Mouse (Mus musculus): Measurements from ENCODE around the gene Rpa1. TPM values are rescaled to one million over a fixed set of nuclear protein-coding genes. Genes with fewer than 3 reads are reported as not detected.

Rpa1 gene
- polyA plus RNA-seq, 1 experiment = 21.3 TPM

DNA sequence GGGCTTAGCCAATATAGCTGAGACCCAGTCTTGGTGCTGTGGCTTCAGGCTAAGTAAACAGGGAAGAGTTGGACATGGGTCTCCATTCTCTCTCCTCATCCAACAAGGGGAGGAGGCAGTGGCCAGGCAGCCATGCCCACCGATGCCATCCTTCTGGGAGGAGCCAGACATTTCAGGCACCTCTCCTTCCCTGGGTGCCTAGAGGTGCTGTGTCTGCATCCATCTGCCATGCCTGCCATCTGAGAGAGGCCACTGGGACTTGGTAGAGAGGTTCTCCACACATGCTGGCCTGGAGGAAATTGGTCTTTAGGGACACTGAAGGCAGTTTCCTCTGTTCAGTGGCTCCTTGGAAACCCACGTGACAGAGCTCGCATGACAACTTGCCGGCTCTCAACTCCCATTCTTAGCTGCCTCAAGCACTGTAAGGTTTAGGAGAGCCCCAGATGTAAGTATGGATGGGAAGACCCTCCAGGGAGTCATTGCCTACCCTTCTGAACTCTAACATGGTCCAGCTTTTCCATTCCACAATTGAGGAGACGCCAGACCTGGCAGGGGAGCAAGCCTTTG lies 67.6 kb downstream of the Rpa1 start:
- no peaks in the 10 kb centered on the region for H3K27me3 ChIP-seq (replicated peaks; ENCODE audit: control insufficient read depth, insufficient read depth, low read length)
- no peak for DNase-seq
- 81% methylated on average over 5 of the region's 5 CpGs for WGBS
- no peaks in the 10 kb centered on the region for H3K36me3 ChIP-seq (ENCODE audit: control insufficient read depth, insufficient read depth, low read length)
- no peak for TF ChIP-seq POLR2A (IDR thresholded peaks at IDR 0.05; ENCODE audit: low read depth, low read length)
- no peak for TF ChIP-seq CTCF (conservative IDR thresholded peaks at IDR 0.05; ENCODE audit: insufficient read depth, insufficient read length, low read depth, low read length)
- no peak overlapping the region for H3K4me3 ChIP-seq (ENCODE audit: insufficient read depth, low read depth, low read length)
- H3K27ac ChIP-seq (ENCODE audit: insufficient read depth, low read depth, low read length) = no peak overlapping the region
- H3K4me1 ChIP-seq (ENCODE audit: control insufficient read depth, insufficient read depth, low read length) = no peaks in the 10 kb centered on the region

DNA sequence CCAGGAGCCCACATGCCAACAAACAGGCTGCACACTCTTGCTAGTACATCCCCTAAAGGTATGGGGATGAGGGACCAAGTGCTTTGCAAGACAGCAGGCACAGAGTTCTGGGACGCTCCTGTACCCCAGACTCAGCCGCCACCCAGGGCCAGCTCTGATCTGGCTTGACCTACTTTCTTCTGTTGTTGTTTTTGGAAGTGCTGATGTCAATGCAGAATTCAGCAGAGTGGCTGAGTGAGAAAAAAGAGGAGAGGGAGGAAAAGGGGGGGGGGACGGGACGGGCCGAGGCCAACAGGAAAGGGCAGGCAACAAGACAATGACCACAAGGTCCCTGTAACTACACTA lies 68.1 kb downstream of the Rpa1 start:
- H3K27me3 ChIP-seq (replicated peaks; ENCODE audit: control insufficient read depth, insufficient read depth, low read length) = no peaks in the 10 kb centered on the region
- H3K4me1 ChIP-seq (ENCODE audit: control insufficient read depth, insufficient read depth, low read length) = no peaks in the 10 kb centered on the region
- 65% methylated on average over 5 of the region's 5 CpGs for whole genome bisulfite sequencing
- no peaks in the 10 kb centered on the region for H3K36me3 ChIP-seq (ENCODE audit: control insufficient read depth, insufficient read depth, low read length)
- no peak for DNase-seq
- no peak overlapping the region for H3K4me3 ChIP-seq (ENCODE audit: insufficient read depth, low read depth, low read length)
- H3K27ac ChIP-seq (ENCODE audit: insufficient read depth, low read depth, low read length) = no peak overlapping the region
- no peak for TF ChIP-seq CTCF (conservative IDR thresholded peaks at IDR 0.05; ENCODE audit: insufficient read depth, insufficient read length, low read depth, low read length)
- no peak for TF ChIP-seq POLR2A (IDR thresholded peaks at IDR 0.05; ENCODE audit: low read depth, low read length)

DNA sequence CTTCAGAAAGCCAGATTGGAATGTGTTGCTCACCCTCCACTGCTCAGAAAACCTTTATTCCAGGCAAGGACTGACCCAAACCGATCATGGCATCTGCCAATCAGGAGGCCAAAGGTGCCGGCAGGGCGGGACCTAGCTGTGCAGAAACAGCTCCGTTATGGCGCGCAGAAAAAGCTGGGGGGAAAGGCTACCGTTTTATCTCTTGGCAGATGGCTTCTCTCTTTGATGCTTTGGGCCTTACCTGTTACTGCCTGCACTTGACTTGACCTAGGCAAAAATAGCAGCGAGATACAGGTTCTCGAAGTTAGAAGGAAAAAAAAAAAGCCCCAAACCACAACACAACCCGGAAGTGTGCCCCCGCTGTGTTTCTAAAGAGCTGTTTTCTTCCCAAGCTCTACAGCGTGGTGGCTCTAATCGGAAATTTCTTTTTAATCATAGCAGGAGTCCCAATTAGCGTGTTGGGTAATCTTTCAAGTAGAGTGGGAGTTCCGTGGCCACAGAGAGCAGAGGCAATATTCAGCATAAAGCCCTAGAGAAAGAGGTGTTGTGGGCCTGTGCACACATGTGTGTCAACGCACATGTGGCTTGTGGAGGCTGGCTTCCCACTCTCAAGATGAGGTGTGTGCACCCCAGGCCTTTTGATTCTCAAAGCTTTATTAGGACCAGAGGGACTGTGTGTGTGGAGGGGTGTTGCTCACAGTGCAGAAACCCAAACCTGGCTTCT lies 68.6 kb downstream of the Rpa1 start:
- no peaks in the 10 kb centered on the region for H3K4me1 ChIP-seq (ENCODE audit: control insufficient read depth, insufficient read depth, low read length)
- WGBS = 23% methylated on average over 16 of the region's 16 CpGs

DNA sequence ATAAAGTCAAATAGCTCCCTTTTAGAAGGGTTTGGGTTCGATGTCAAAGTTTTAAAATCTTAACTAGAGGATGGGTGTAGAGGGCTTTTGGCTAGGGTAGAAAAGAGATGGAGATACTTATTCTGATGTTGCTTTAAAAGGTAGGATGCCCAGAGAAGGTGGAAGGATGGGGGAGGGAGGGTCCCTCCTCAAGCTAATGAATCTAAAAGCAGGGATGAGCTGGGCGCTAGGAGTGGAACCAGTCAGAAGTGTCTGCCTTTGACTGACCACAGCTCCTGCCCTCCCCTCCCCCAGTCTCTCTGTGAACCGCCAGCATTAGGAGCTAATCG lies 69.1 kb downstream of the Rpa1 start:
- WGBS = 28% methylated on average over 4 of the region's 4 CpGs
- H3K27me3 ChIP-seq (replicated peaks; ENCODE audit: control insufficient read depth, insufficient read depth, low read length) = no peaks in the 10 kb centered on the region
- peak overlapping the region; percentile 36; the same call in 1 of the 2 replicates for H3K4me3 ChIP-seq (ENCODE audit: insufficient read depth, low read depth, low read length)
- no peak overlapping the region for H3K27ac ChIP-seq (ENCODE audit: insufficient read depth, low read depth, low read length)
- H3K4me1 ChIP-seq (ENCODE audit: control insufficient read depth, insufficient read depth, low read length) = no peaks in the 10 kb centered on the region
- no peak for TF ChIP-seq CTCF (conservative IDR thresholded peaks at IDR 0.05; ENCODE audit: insufficient read depth, insufficient read length, low read depth, low read length)
- TF ChIP-seq POLR2A (IDR thresholded peaks at IDR 0.05; ENCODE audit: low read depth, low read length) = no peak
- H3K36me3 ChIP-seq (ENCODE audit: control insufficient read depth, insufficient read depth, low read length) = no peaks in the 10 kb centered on the region
- no peak for DNase-seq

More for the DNA sequence above, 68.6 kb downstream of the Rpa1 start:
- TF ChIP-seq POLR2A (IDR thresholded peaks at IDR 0.05; ENCODE audit: low read depth, low read length) (no peak), CTCF (conservative IDR thresholded peaks at IDR 0.05; ENCODE audit: insufficient read depth, insufficient read length, low read depth, low read length) (no peak)
- Histone ChIP-seq H3K36me3 (ENCODE audit: control insufficient read depth, insufficient read depth, low read length) (no peaks in the 10 kb centered on the region), H3K27ac (ENCODE audit: insufficient read depth, low read depth, low read length) (no peak overlapping the region), H3K4me3 (ENCODE audit: insufficient read depth, low read depth, low read length) (peak overlapping the region; percentile 36), H3K27me3 (replicated peaks; ENCODE audit: control insufficient read depth, insufficient read depth, low read length) (no peaks in the 10 kb centered on the region)
- peak; percentile 51 for DNase-seq

DNA sequence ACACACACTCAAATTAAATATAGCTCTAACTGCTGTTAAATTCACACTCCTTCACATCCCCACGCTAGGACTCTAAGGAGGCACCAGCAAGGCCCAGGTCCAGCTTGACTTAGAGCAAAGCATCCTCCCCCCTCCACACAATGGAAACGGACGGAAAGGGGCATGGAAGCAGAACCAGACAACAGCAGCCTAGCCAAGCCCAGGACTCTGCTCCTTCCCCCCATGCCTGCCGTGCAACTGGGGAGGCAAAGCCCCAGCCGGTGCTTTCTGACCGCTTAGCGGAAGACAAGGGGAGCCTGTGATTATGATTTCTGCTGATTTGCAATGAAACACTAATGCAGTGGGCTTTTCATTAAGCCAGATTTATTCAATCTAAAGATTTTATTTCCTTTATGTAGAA lies 70.0 kb downstream of the Rpa1 start:
- H3K4me1 ChIP-seq (ENCODE audit: control insufficient read depth, insufficient read depth, low read length) = no peaks in the 10 kb centered on the region
- no peak for DNase-seq
- no peak overlapping the region for H3K27ac ChIP-seq (ENCODE audit: insufficient read depth, low read depth, low read length)
- H3K4me3 ChIP-seq (ENCODE audit: insufficient read depth, low read depth, low read length) = no peak overlapping the region
- no peaks in the 10 kb centered on the region for H3K27me3 ChIP-seq (replicated peaks; ENCODE audit: control insufficient read depth, insufficient read depth, low read length)
- WGBS = 91% methylated on average over 7 of the region's 7 CpGs
- H3K36me3 ChIP-seq (ENCODE audit: control insufficient read depth, insufficient read depth, low read length) = no peaks in the 10 kb centered on the region
- TF ChIP-seq CTCF (conservative IDR thresholded peaks at IDR 0.05; ENCODE audit: insufficient read depth, insufficient read length, low read depth, low read length) = no peak
- no peak for TF ChIP-seq POLR2A (IDR thresholded peaks at IDR 0.05; ENCODE audit: low read depth, low read length)

DNA sequence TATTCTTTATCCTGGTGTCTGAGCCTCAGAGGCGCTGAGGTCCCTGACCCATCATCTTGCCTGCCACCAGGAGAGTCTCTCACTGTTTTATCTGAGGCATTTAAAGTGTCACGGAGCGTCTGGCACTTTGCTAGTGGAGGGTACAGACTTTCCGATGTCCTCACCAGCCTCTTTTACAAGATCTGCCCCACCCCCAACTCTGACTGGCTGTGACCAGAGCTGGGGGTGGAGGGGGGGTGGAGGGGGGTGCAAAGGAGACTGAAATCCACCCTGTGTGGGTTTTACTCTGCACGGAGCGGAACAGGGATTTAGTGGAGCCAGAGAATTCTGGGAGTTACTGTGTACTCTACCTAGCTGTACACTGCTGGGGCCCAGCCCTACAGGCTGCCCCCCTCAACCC lies 73.1 kb downstream of the Rpa1 start:
- H3K4me3 ChIP-seq (ENCODE audit: insufficient read depth, low read depth, low read length) = no peak overlapping the region
- no peak overlapping the region for H3K27ac ChIP-seq (ENCODE audit: insufficient read depth, low read depth, low read length)
- WGBS = 56% methylated on average over 6 of the region's 6 CpGs
- no peaks in the 10 kb centered on the region for H3K4me1 ChIP-seq (ENCODE audit: control insufficient read depth, insufficient read depth, low read length)
- no peak for DNase-seq
- no peaks in the 10 kb centered on the region for H3K36me3 ChIP-seq (ENCODE audit: control insufficient read depth, insufficient read depth, low read length)
- no peaks in the 10 kb centered on the region for H3K27me3 ChIP-seq (replicated peaks; ENCODE audit: control insufficient read depth, insufficient read depth, low read length)
- TF ChIP-seq CTCF (conservative IDR thresholded peaks at IDR 0.05; ENCODE audit: insufficient read depth, insufficient read length, low read depth, low read length) (no peak), POLR2A (IDR thresholded peaks at IDR 0.05; ENCODE audit: low read depth, low read length) (no peak)

DNA sequence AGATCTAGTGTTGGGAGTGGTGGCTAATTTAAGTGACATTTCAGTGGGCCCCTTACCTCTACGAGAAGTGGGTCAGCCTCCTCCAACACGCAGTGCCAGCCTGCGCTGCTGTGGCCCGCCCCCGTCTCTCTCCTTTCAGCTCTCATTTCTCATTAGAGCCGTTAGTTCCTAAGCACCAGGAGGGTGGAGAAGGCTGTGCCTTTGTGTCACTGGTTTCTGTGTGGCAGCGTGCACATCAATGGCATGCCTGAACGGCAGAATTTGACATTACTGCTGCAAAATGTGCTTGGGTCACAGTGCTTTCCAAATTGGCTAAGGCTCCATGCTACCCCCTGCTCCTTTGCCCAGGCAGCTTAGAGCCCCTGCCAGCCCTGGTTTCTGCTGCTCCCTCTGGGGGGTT lies 74.7 kb downstream of the Rpa1 start:
- 38% methylated on average over 8 of the region's 8 CpGs for WGBS
- no peaks in the 10 kb centered on the region for H3K27me3 ChIP-seq (replicated peaks; ENCODE audit: control insufficient read depth, insufficient read depth, low read length)
- H3K4me1 ChIP-seq (ENCODE audit: control insufficient read depth, insufficient read depth, low read length) = peaks cover 2% of the 10 kb centered on the region; the same call in 1 of the 2 replicates
- DNase-seq = no peak
- H3K36me3 ChIP-seq (ENCODE audit: control insufficient read depth, insufficient read depth, low read length) = no peaks in the 10 kb centered on the region
- TF ChIP-seq POLR2A (IDR thresholded peaks at IDR 0.05; ENCODE audit: low read depth, low read length) (no peak), CTCF (conservative IDR thresholded peaks at IDR 0.05; ENCODE audit: insufficient read depth, insufficient read length, low read depth, low read length) (no peak)
- no peak overlapping the region for H3K4me3 ChIP-seq (ENCODE audit: insufficient read depth, low read depth, low read length)
- no peak overlapping the region for H3K27ac ChIP-seq (ENCODE audit: insufficient read depth, low read depth, low read length)

Measured in kidney, adult 2 months (tissue).